Mouse (Mus musculus) adrenal gland, postnatal 14 days (tissue): ENCODE results near the gene Nkg7. TPM values are rescaled to one million over a fixed set of nuclear protein-coding genes. Genes with fewer than 3 reads are reported as not detected.
A peak's percentile ranks its signal among the peaks of the same experiment; 100 is the strongest.
"Not testable (repeated sequence)": the region's sequence is repeated elsewhere in the genome, so short reads cannot be mapped to it uniquely, and the experiment has no call there.

Experiments
- DNase-seq: peaks from one replicate; pipeline ENCODE4 v3.0.0; 2021; ENCODE audit warnings: mixed read lengths
- long read RNA-seq, 2 experiments: library from polyadenylated mRNA; stranded (forward); transcript quantifications; one replicate each; pipeline ENCODE4 v2.0.0; 2021
- total RNA-seq: library from RNA; stranded (reverse); gene quantifications from 2 replicates; pipeline ENCODE4 v1.2.3, GENCODE M21; 2021

Gene Nkg7
- total RNA-seq = 3.9 TPM in 1 of 2 replicates, not detected in the other
- long read RNA-seq, experiment 1 = 0 reads
- long read RNA-seq, experiment 2 = 0 reads

DNA sequence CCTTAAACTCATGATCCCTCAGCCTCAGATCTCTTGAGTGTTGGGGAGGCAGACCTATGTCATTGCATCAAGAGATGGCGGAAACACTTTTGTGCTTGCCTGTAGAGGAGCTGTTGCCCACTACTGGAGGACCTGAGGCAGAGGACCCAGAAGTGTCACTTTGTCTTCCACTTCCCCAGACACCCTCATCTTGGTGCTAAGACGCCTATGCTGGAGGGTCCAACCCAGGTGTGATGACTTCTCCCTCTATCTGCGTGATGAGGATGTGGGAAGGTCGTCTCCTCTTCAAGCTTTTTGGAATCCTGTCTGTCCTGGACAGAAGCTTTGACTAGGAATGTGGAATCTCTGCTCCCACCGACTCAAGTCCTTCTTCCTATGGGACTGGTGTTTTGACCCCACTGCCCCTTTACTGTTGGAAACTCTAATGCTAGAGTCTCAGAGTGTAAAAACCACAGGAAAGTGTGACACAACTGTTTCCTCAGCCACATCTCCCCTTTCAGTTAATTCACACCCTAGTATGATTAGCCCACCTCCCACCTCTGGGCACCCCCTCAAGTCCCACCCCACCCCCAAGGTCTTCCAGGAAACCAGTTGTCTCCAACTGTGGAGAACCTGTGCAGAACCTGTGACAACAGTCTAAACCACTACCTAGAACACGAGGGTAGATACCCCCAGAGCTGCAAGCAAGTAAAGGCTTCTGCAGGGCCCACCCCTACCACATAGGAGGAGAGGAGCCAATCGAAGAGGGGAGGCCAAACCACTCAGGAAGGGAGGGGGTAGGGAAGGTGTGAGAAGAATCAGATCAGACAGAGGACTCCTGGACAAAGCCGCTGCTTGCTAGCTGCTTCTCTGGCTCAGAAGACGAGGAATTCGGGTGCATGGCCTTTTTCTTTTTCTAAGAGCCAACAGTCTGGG lies at the start of gene Nkg7:
Gene Nkg7, plus strand, starts transcription at position 733 of the 915 bp plus-strand sequence.
- DNase-seq = no peak

DNA sequence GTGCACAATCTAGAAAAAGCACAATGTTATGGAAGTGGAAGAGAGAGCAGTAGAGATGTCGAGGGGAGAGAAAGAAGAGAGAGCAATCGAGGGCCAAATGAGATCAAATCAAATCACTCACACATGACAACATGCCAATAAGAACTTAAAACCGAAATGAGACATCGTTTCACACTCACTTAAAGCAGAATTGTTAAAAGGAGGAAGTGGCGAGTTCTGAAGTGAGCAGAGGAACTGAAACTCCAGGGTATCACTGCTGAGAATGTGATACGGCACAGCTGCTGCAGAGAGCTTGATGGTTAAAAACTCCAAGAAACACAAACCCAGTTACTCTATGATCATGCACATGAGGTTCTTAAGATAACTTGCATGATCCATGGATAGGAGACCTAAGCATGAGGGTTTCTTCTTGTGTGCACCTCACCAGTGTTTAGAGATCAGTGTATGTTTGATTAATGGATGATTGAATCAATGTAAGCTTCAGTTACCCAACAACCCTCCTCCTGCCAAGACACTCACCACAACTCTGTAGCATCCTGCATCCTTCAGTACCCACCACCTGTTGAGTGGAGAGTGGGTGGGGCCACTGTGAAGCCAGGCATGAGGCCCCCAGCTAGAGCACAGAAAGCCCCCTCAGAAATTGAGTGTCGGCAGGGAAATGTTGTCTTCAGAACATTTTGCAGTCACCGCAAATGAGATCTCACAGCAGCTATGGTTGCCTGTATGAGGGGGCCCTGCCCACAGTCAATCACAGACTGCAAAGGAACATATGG lies 44.3 kb upstream of the Nkg7 start:
- DNase-seq = no peak

DNA sequence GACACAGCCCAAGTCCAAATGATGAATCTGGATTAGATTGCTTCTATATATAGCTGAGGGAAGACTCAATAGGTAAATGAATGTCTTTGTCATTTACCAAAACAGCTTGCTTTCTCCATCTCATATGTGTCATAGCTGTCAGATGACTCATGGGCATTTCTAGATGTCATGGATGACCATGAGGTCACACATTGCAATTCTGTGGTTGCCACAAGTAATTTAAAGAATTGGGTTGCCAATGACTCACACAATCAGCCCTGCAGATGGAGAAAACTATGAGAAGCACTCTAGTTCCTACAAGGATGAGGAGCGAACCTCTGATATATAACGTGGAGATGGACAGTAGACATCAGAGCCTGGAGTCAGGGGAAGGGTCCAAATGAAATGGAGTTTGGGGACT lies 37.4 kb upstream of the Nkg7 start:
- no peak for DNase-seq

DNA sequence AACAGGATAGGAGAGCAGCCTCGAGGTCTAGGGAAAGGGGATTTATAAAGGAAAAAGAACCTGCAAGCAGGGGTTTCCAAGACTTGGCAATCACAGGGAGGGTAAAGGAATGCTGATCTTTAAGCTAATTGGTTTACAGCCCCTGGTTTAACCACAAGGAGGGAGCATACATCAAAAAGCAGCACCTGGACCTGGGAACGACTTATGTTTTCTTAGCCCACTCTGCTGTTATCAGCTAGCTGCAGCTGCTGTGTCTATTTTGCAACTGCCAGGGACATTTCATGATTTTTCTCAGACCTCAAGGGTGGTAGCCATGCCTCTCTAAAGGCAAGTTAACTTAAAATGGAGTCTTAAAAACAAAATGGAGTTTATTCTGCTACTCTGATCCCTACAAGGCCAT lies 34.2 kb upstream of the Nkg7 start:
- DNase-seq = no peak

DNA sequence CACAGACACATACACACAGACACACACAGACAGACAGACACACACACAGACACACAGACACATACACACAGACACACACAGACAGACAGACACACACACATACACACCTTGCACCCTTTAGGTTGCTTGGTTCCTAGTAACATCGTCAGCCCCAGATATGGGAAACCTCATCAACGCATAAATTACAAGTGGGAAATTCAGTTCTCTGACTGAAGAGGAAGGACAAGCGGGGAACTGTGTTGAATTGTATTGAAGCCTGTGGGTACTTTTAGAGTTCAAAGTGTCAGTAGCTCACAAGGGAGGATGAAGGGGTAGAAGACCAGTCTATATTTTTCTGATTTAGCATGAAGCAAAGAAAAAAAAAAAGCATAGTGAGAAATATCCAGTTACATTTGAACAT lies 29.3 kb upstream of the Nkg7 start:
- DNase-seq = no peak

DNA sequence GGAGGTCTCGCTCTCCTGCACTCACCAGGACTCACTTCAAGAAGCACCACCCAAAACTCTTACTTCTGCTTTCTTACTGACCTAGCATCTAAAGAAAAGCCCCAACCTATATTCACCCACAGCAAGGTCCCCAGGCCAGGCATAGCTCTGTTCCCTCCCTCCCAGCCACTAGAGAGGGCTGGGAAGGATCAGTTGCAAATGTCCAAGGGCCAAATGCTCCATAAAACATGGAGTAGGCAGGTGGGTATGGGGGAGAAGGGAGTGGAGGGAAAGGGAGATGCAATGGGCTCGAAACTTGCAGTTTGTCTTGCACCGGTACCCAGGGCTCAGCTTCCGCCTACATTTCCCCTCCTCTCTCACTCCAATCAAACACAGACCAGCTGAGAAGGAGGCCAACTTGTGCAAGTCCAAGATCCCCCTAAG lies 28.7 kb upstream of the Nkg7 start, which contains the start of gene Siglecg:
Gene Siglecg, plus strand, starts transcription at position 74 of the 423 bp plus-strand sequence.
- no peak for DNase-seq

DNA sequence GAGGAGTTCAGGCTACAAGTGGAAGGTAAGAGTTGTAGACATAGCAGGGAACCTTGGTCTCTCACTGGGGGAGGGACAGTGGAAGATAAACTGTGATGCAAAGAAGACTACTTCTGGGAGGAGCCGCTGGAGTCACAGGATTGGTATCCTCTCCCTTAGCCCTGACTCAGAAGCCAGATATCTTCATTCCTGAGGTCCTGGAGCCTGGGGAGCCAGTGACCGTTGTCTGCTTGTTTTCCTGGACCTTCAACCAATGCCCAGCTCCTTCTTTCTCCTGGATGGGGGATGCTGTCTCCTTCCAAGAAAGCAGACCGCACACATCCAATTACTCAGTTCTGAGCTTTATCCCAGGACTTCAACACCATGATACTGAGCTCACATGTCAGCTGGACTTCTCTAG lies 27.8 kb upstream of the Nkg7 start:
- DNase-seq = no peak

DNA sequence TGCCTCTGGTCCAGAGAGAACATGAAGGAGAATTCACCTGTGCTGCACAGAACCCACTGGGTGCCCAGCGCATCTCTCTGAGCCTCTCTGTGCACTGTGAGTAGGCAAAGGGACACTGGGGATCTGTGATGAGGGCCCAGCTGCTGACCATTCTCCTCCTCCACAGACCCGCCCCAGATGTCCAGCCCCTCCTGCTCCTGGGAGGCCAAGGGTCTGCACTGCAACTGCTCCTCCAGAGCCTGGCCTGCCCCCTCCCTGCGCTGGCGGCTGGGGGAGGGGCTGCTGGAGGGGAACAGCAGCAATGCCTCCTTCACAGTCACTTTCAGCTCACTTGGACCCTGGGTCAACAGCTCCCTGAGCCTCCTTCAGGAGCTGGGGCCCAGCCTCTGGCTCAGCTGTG lies 25.1 kb upstream of the Nkg7 start:
- DNase-seq = not testable (repeated sequence)

DNA sequence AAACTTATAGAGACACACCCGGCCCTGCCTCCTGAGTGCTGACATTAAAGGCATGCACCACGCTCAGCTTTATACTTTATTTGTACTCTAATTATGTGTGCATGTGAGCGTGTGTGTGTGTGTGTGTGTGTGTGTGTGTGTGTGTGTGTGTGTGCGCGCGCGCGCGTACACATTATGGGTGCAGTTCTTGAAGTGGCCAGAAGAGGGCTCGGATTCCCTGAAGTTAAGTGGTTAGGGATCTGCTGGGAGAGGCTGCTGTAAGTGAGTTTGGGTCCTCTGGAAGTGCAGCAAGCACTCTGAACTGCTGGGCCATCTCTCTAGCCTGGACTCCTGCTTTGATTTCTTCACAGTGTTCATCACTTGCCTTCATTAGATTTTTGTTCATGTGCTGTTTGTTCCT lies 19.6 kb upstream of the Nkg7 start:
- no peak for DNase-seq

DNA sequence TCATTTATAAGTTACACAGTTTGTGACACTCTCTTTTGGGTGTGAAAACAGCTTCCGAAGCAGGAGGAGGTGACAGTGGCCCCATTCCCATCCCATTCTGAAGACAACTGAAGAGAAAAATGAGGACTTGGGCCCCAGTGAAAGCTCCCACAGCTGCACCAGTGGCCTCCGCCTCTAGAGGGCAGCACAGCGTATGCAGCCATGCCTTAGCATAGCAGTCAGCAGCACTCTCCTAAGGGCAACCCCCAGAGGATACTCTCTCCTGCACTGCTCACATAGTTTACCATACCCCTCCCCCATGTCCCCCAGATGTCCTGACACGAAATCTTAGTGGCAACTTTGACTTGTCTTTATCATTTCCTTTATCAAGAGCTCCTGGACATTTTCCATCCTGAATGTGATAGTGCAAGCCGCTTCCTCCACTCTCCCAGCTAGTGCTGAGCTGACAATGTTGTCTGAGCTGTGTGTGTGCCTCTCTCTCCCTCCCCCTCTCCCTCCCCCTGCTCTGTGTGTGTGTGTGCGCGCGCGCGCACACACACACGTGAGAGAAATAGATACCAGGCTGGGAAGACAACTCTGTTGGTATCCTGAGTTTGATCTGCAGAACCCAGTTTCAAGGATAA lies 13.8 kb upstream of the Nkg7 start:
- DNase-seq = peak; percentile 93

DNA sequence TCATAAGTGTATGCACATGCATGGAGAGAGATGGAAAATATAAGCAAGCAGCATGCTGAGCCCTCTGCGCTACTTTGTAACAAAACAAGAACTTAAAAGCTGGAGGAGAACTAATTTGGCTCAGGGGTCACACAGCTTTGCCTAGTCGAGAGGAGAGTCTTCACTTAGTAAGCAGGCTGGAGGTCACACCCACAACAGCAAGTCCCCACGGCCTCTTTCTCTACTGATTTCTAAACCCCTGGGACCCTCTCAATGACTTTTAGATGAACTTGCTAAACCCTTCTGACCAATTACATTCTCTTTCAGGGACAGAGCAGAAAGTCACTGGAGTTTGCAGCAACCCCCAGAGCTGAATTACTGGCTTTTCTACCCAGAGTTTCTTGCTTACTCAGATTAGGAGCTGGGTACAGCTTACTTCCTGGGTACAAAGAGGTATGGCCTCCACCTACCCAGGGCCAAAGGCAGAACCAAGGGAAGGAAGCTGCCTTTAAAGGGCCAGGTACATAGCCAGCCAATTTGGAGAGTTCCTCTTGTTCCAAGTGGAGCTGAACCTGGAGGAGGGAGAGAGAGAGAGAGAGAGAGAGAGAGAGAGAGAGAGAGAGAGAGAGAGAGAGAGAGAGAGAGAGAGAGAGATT lies 12.8 kb upstream of the Nkg7 start:
- peak; percentile 28 for DNase-seq

DNA sequence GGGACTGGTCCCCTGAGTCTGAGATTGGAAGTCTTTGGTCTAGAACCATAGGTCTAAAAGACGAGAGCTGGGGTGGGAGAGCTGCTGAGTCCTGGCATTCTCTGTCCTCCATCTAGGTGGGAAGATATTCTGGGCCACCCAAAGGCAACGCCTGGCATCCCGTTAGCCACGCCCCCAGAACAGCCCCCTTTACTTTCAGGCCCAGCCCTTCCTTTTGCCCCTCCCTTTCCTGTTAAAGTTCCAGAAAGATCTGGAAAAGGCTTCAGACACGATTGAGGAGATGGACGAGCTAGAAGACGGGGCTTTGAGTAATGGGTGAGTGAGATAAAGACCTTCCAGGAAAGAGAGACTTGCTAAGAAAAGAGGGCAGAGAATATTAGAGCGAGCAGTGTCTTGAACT lies 9.5 kb upstream of the Nkg7 start, which contains the start of gene Lim2:
Gene Lim2, plus strand, starts transcription at position 265 of the 400 bp plus-strand sequence.
- no peak for DNase-seq

DNA sequence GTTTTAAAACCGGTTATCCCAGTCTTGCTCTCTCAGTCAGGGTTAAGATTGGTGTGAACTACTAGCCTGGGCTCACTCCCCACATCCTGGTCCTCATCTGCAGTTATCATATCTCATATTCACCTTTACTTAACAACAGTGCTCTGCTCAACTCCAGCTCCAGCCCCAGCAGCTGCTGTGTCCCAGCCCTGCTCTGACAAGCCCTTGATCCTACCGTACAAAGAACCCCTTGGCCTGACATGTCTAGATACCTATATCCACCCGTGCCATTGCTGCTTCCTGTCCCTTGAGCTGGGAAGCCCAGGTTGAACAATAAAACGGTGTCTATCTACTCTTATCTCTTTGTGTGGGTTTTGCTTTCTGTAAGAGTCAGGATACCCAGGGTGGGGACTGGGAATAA lies 7.4 kb upstream of the Nkg7 start:
- no peak for DNase-seq

DNA sequence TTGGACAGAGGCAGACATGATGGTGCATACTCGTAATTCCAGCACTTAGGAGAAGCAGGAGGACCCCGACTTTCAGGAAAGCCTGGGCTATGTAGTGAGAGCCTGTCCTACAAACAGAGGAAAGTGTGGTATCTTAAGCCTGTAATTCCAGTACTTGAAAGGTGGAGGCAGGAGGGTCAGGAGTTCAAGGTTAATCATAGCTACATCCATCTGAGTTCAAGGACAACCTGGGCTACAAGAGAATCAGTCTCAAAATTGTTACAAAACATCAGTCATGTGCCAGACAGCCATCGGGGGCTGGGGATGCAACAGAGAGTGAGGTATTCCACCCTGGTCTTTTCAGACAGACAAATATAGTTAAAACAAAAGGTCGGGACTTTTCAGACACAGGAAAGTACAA lies 4.0 kb upstream of the Nkg7 start:
- no peak for DNase-seq

DNA sequence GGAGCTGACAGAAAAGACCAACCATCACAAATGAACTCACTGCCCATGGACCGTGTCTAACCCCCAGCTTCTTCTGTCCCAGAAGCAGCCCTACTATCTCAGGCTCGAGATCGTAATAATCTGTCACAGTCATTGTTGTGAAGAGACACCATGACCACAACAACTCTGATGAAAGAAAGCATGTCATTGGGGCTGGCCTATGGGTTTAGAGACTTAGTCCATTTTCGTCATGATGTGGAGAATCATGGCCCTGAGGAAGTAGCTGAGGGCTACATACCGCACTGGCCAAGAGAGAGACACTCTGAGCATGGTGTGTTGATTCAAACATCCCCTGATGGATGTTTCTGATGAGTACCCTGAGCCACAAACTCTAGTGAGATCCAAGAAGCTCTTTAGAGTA lies 2.2 kb upstream of the Nkg7 start:
- no peak for DNase-seq

DNA sequence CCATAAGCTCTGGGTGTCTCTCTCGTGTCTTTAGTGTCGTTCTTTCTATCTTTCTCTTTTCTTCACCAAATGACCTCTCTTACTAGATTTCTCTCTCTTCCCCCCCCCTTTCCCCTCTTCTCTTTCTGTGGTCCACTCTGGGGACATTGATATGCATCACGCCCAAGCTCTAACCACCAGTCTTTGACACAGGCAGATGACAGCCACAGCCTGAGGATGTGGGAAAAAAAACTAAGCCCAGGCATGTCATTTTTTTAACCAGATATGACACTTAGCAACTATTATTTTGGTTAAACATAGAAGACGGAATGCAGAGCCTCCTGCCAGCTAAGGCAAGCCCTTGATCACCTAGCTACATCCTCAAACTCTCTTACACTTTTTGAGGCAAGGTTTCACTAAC lies 1.7 kb downstream of the Nkg7 start:
- no peak for DNase-seq

DNA sequence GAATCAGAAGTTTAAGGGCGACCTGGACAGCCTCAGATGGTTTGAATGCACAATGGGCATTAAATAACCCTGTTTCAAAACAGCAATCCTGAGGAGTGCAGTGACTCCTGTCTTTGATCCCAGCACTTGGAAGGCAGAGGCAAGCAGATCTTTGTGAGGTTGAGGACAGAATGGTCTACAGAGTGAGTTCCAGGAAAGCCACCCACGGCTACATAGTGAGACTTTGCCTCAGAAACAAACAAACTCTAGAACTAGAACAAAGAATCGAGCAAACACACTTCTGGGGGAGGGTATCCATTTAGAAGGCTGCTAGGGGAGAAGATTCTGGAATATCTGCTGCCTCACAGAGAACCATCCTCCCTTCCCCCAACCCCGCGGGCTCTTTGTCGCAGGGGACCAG lies 3.6 kb downstream of the Nkg7 start, which contains the start of gene Cldnd2:
Gene Cldnd2, plus strand, starts transcription at position 301 of the 400 bp plus-strand sequence.
- DNase-seq = no peak

DNA sequence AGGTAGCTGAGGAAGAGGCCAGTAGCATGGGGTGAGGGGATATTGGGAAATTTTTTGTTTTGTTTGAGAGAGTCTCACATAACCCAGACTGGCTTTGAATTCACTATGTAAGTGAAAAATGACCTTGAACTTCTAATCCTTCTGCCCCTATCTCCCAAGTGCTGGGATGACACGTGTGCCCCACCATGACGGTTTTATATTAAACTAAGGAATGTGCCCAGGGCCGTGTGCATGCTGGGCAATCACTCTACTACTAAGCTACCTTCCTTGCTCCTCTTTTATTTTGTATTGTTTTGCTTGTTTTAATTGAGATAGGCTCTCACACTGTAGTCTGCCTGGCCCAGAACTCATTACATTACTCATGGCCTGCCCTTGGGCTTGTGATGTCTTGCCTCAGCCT lies 4.2 kb downstream of the Nkg7 start:
- DNase-seq = no peak

DNA sequence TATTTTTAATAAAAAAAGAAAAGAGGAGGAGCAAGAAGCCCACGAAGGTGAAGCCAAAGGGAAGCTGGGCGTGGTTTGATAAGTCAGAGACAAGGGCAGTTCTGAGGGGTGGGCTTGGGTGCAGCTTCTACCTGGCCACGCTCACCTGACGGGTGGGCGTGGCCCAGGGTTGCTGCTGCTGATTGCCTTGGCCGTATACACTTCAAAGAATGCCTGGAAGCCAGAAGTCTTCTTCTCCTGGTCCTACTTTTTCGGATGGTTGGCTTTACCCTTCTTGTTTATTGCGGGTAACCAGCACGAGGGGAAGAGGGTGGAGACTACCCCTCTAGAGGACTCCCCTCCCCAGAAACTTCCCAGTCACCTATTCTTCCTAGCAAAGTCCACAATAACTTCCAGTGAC lies 5.8 kb downstream of the Nkg7 start:
- no peak for DNase-seq

DNA sequence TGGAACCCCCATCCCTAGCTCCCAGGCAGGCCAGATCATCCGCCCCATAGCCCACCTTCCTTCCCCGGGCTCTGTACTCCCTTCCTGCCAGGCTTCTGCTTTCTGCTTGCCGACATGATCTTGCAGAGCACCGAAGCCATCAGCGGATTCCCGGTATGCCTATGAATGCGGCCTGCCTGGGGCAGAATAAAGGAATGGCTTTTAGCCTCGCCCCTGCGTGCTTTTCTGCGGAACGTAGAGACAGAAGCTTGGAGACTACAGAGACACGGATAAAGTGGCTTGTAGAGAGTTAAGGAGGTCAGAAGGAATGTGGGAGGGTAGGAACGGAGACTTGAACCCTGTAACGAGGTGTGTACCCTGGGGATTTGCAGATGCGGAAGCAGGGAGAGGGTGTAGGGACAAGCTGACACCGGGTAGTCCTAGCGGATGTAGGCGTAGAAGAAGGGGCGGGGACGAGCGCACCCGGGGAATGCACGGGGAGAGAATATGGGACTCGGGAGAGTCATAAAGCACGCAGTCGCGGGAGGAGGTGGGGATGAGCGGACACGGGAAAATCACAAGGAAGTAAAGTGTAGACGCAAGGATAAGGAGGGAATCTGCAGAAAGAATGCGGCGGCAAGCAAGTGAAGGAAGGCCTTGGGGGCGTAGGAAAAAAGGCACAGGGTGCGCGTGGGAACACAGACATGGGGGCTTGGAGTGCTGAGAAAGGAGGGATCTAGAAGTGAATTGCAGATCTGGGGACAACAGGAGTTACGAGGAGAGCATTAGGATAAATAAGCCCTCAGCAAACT lies 6.4 kb downstream of the Nkg7 start:
- peak; percentile 92 for DNase-seq

DNA sequence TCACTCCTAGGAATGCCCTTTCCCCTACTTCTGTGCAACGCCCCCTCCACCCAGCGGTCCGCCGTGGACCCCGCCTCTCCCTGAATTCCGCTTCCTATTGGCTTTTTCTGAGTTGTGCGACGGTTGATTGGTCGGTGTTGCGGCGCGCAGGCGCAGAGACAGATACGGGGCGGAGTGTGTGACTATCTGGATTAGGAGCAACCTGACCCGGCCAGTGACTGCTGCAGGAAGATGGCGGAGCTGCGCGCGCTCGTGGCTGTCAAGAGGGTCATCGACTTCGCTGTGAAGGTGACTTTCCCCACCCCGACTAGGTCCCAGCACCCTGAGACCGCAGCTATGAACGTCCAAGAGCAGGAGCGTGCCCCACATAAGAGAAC lies 7.0 kb downstream of the Nkg7 start, which contains the start of the genes Etfb and Gm45233:
Gene Etfb, plus strand, starts transcription at position 167 of the 377 bp plus-strand sequence.
Gene Gm45233, plus strand, starts transcription at position 212 of the 377 bp plus-strand sequence.
- peak; percentile 97 for DNase-seq
